Mouse (Mus musculus) hindbrain, embryonic 13.5 days (tissue): Measurements from ENCODE around the gene Rasl12. TPM values are rescaled to one million over a fixed set of nuclear protein-coding genes. Genes with fewer than 3 reads are reported as not detected.
A peak's percentile ranks its signal among the peaks of the same experiment; 100 is the strongest.

ENCODE experiments used
- ATAC-seq: fragments of 200-750 bp; cut with Nextera tagmentation; 2 replicates; pipeline ENCODE4 v1.8.0; 2017; ENCODE audit warnings: moderate TSS enrichment; ENCODE audit not compliant: low FRiP score
- H3K27ac ChIP-seq: fragments of 300-500 bp; sonication (generic); 2 replicates; pipeline ENCODE4 v1.5.1; 2015; ENCODE audit warnings: inconsistent platforms, mild to moderate bottlenecking, moderate library complexity
- H3K27me3 ChIP-seq: fragments of 300-500 bp; sonication (generic); 2 replicates; pipeline ENCODE4 v1.6.1; 2015; ENCODE audit warnings: mild to moderate bottlenecking, inconsistent platforms
- H3K36me3 ChIP-seq: fragments of 300-500 bp; sonication (generic); 2 replicates; pipeline ENCODE4 v1.6.1; 2015; ENCODE audit warnings: mild to moderate bottlenecking, inconsistent platforms
- H3K4me1 ChIP-seq: fragments of 300-500 bp; sonication (generic); replicated peaks from 2 replicates; pipeline ENCODE4 v1.6.1; 2015; ENCODE audit warnings: inconsistent platforms
- H3K4me2 ChIP-seq: fragments of 300-500 bp; sonication (generic); 2 replicates; pipeline ENCODE4 v1.6.1; 2015; ENCODE audit warnings: inconsistent platforms, mild to moderate bottlenecking, moderate library complexity
- H3K4me3 ChIP-seq: fragments of 300-500 bp; sonication (generic); 2 replicates; pipeline ENCODE4 v1.5.1; 2015; ENCODE audit warnings: mild to moderate bottlenecking, inconsistent platforms
- H3K9ac ChIP-seq: fragments of 300-500 bp; sonication (generic); 2 replicates; pipeline ENCODE4 v1.6.1; 2015; ENCODE audit warnings: mild to moderate bottlenecking, inconsistent platforms
- H3K9me3 ChIP-seq: fragments of 300-500 bp; sonication (generic); 2 replicates; pipeline ENCODE4 v1.6.1; 2016; ENCODE audit warnings: inconsistent platforms
- WGBS: fragments of 180-500 bp; shearing (Covaris S2); methylation state at CpG from one replicate; pipeline ENCODE4 v1.1.7; 2015; 5-methylcytosine and 5-hydroxymethylcytosine counted together
- polyA plus RNA-seq: library from polyadenylated mRNA; unstranded; fragments of >200 nt; fragmentation: Nextera tagmentation; extraction: Ambion mirVana; gene quantifications from 2 replicates; pipeline ENCODE4 v1.2.1, GENCODE M21; 2015

The Rasl12 gene
- polyA plus RNA-seq, 1 experiment from 2014 or later: 7.1 TPM

- H3K27ac ChIP-seq: no peak overlapping the region
- H3K4me1 ChIP-seq: peaks cover under 1% of the 10 kb centered on the region
- H3K9me3 ChIP-seq: no peaks in the 10 kb centered on the region
- no peak overlapping the region for H3K9ac ChIP-seq
- H3K36me3 ChIP-seq: peaks cover 29% of the 10 kb centered on the region
- 77% methylated on average over 4 of the region's 4 CpGs for WGBS
- H3K27me3 ChIP-seq: no peaks in the 10 kb centered on the region
- no peak overlapping the region for H3K4me3 ChIP-seq
- H3K4me2 ChIP-seq: no peak overlapping the region
- ATAC-seq: no peak
Observed at GRCm38 (mm10) chr9:65381017-65381590, 17.2 kb upstream of the Rasl12 start.

- H3K9ac ChIP-seq: no peak overlapping the region
- H3K27me3 ChIP-seq: no peaks in the 10 kb centered on the region
- peaks cover 18% of the 10 kb centered on the region for H3K36me3 ChIP-seq
- no peaks in the 10 kb centered on the region for H3K9me3 ChIP-seq
- H3K4me3 ChIP-seq: no peak overlapping the region
- WGBS: 78% methylated on average over 6 of the region's 6 CpGs
- no peak overlapping the region for H3K4me2 ChIP-seq
- peaks cover 8% of the 10 kb centered on the region for H3K4me1 ChIP-seq
- ATAC-seq: no peak
- no peak overlapping the region for H3K27ac ChIP-seq
Observed at GRCm38 (mm10) chr9:65382031-65382750, 16.1 kb upstream of the Rasl12 start.

- no peaks in the 10 kb centered on the region for H3K9me3 ChIP-seq
Observed at GRCm38 (mm10) chr9:65382751-65383097, 15.6 kb upstream of the Rasl12 start.

GRCm38 (mm10) chr9:65384276-65384675, 14.0 kb upstream of the Rasl12 start:
- H3K4me1 ChIP-seq: peaks cover 8% of the 10 kb centered on the region
- no peaks in the 10 kb centered on the region for H3K9me3 ChIP-seq
- no peak overlapping the region for H3K9ac ChIP-seq
- H3K36me3 ChIP-seq: peaks cover 3% of the 10 kb centered on the region; the same call in 1 of the 2 replicates
- no peak overlapping the region for H3K27ac ChIP-seq
- 72% methylated on average over 3 of the region's 3 CpGs for WGBS
- ATAC-seq: no peak
- no peak overlapping the region for H3K4me2 ChIP-seq
- H3K4me3 ChIP-seq: no peak overlapping the region
- H3K27me3 ChIP-seq: peaks cover 10% of the 10 kb centered on the region

More at GRCm38 (mm10) chr9:65382751-65383097, 15.6 kb upstream of the Rasl12 start:
- Histone ChIP-seq H3K4me3 (no peak overlapping the region), H3K9ac (no peak overlapping the region), H3K4me2 (no peak overlapping the region), H3K36me3 (peaks cover 13% of the 10 kb centered on the region), H3K27me3 (no peaks in the 10 kb centered on the region), H3K4me1 (peaks cover 8% of the 10 kb centered on the region), H3K27ac (no peak overlapping the region; the same call in 1 of the 2 replicates)
- 66% methylated on average over 3 of the region's 3 CpGs for WGBS
- ATAC-seq: no peak

GRCm38 (mm10) chr9:65386373-65387140, 11.7 kb upstream of the Rasl12 start:
- H3K9me3 ChIP-seq: no peaks in the 10 kb centered on the region
- peaks cover 33% of the 10 kb centered on the region for H3K27me3 ChIP-seq
- no peak overlapping the region for H3K4me2 ChIP-seq
- H3K9ac ChIP-seq: no peak overlapping the region
- peaks cover 15% of the 10 kb centered on the region for H3K4me1 ChIP-seq
- H3K36me3 ChIP-seq: no peaks in the 10 kb centered on the region
- H3K4me3 ChIP-seq: no peak overlapping the region
- no peak for ATAC-seq
- H3K27ac ChIP-seq: no peak overlapping the region
- 34% methylated on average over 8 of the region's 8 CpGs for WGBS

- no peak; the same call in none of the 2 replicates for ATAC-seq
- H3K36me3 ChIP-seq: no peaks in the 10 kb centered on the region
- H3K9ac ChIP-seq: peak overlapping the region; percentile 9
- H3K4me1 ChIP-seq: peaks cover 15% of the 10 kb centered on the region
- H3K27me3 ChIP-seq: peaks cover 60% of the 10 kb centered on the region
- peak overlapping the region; percentile 49 for H3K4me2 ChIP-seq
- peak overlapping the region; percentile 46 for H3K4me3 ChIP-seq
- no peak overlapping the region for H3K27ac ChIP-seq
- no peaks in the 10 kb centered on the region for H3K9me3 ChIP-seq
- 18% methylated on average over 93 of the region's 96 CpGs for WGBS
Observed at GRCm38 (mm10) chr9:65390752-65391612, 7.3 kb upstream of the Rasl12 start.

GRCm38 (mm10) chr9:65391613-65391964, 6.7 kb upstream of the Rasl12 start, which contains the start of gene Kbtbd13:
Kbtbd13 (minus strand) TSS chr9:65391652.
- no peaks in the 10 kb centered on the region for H3K36me3 ChIP-seq
- 61% methylated on average over 8 of the region's 8 CpGs for WGBS
- no peak for ATAC-seq
- peak within 1 kb of the TSS; percentile 46 for H3K4me3 ChIP-seq
- peaks cover 60% of the 10 kb centered on the region for H3K27me3 ChIP-seq
- H3K4me2 ChIP-seq: peak within 1 kb of the TSS; percentile 49
- H3K27ac ChIP-seq: no peak within 1 kb of the TSS
- no peaks in the 10 kb centered on the region for H3K9me3 ChIP-seq
- peak within 1 kb of the TSS; percentile 9 for H3K9ac ChIP-seq
- peaks cover 10% of the 10 kb centered on the region for H3K4me1 ChIP-seq

- WGBS: 27% methylated on average over 6 of the region's 6 CpGs
- H3K4me3 ChIP-seq: no peak overlapping the region
- H3K27me3 ChIP-seq: peaks cover 60% of the 10 kb centered on the region
- no peak overlapping the region for H3K4me2 ChIP-seq
- H3K27ac ChIP-seq: no peak overlapping the region
- ATAC-seq: no peak
- H3K9me3 ChIP-seq: no peaks in the 10 kb centered on the region
- no peak overlapping the region for H3K9ac ChIP-seq
- no peaks in the 10 kb centered on the region for H3K36me3 ChIP-seq
- peaks cover 7% of the 10 kb centered on the region for H3K4me1 ChIP-seq
Observed at GRCm38 (mm10) chr9:65392638-65393364, 5.5 kb upstream of the Rasl12 start.

- Histone ChIP-seq H3K4me1 (peaks cover 15% of the 10 kb centered on the region), H3K27me3 (peaks cover 57% of the 10 kb centered on the region), H3K4me2 (no peak overlapping the region), H3K27ac (no peak overlapping the region), H3K9me3 (no peaks in the 10 kb centered on the region), H3K4me3 (no peak overlapping the region), H3K36me3 (no peaks in the 10 kb centered on the region), H3K9ac (no peak overlapping the region)
- 51% methylated on average over 2 of the region's 2 CpGs for WGBS
- no peak for ATAC-seq
Observed at GRCm38 (mm10) chr9:65393606-65394005, 4.7 kb upstream of the Rasl12 start.

GRCm38 (mm10) chr9:65394360-65394759, 3.9 kb upstream of the Rasl12 start:
- H3K4me3 ChIP-seq: no peak overlapping the region
- 49% methylated on average over 2 of the region's 2 CpGs for WGBS
- no peak for ATAC-seq

GRCm38 (mm10) chr9:65399934-65400333, 1.6 kb downstream of the Rasl12 start:
- no peak overlapping the region for H3K4me2 ChIP-seq
- H3K9me3 ChIP-seq: no peaks in the 10 kb centered on the region
- no peak overlapping the region for H3K27ac ChIP-seq
- peaks cover 14% of the 10 kb centered on the region for H3K4me1 ChIP-seq
- no peak overlapping the region for H3K4me3 ChIP-seq
- H3K9ac ChIP-seq: no peak overlapping the region
- 91% methylated on average over 6 of the region's 6 CpGs for WGBS
- 0 out of 2 replicates have a peak, but pooled peaks cover 9% of the 10 kb centered on the region for H3K27me3 ChIP-seq
- no peaks in the 10 kb centered on the region for H3K36me3 ChIP-seq
- ATAC-seq: no peak

More at GRCm38 (mm10) chr9:65394360-65394759, 3.9 kb upstream of the Rasl12 start:
- Histone ChIP-seq H3K27ac (no peak overlapping the region), H3K27me3 (peaks cover 52% of the 10 kb centered on the region), H3K9ac (no peak overlapping the region), H3K4me1 (peaks cover 18% of the 10 kb centered on the region), H3K4me2 (no peak overlapping the region), H3K36me3 (no peaks in the 10 kb centered on the region), H3K9me3 (no peaks in the 10 kb centered on the region)
